Mouse (Mus musculus) spleen, embryonic (tissue): ENCODE measurements at regions not wholly inside any gene's neighbourhood (a gene's known extent, or its start where the extent isn't known, plus 50 kb on each side); places are given as distances from the start of the nearest gene placed in this dataset.
"Not testable (repeated sequence)": the region's sequence is repeated elsewhere in the genome, so short reads cannot be mapped to it uniquely, and the experiment has no call there.

Experiments
- CTCF ChIA-PET: fragments of 350-600 bp; sonication (Branson Sonifier 250); formaldehyde crosslinking; loops from one replicate; lab custom pipeline; 2022; lab: Charles Lee

DNA sequence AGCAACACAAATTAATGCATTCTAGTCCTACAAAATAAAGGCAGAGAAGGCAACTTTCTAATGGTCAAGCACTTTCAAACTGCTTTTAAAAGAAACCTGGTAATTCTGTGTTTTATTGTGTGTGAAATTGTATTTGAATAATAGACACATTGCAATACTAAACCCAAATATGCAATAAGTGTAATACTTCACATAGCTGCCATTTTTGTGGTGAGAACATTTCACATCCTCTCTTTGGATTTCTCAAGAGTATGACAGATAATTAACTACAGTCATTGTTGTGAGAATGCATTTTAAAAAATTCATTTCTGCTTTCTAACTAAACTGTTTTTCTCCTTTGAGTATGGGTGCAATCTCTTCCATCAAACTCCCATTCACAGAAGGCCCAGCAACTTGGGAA, 256.4 kb downstream of the Sema3d start:
- CTCF ChIA-PET: no interaction called here

DNA sequence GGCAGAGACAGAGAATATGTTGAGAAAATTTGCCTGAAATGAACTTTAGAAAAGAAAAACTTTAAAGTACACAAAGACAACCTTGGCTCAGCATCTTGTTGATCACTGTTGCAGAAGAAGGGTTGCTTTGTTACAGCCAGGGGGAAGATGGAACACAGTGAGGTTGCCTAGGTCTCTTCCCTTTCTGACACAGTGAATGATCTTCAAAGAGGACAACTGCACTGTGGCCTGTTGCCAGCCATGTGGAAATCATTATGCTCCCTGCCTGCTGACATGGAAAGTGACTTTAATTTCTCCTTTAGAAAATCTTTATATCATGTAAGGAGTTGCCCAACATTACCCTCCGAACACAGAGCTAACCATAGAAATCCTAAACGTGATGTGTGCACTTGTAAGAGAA, 263.1 kb downstream of the Sema3d start:
- CTCF ChIA-PET: no interaction called here

DNA sequence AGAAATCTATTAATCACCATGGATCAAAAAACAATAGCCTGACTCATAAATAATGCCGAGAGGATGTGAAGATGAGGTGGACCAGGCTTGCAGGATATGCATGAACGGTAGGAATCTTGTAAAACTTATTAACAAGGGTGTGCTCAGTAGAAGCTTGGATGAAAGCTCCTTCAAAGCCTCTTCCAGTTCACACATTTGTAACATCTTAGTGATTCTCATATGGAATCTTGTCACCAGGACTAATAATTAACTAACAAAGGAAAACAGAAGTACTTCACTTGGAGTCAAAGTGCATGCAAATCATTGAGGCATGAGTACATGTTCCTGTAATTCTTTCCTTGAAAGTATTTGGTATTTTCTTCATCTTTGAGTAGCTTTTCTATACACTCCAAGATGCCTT, 290.5 kb downstream of the Sema3d start:
- CTCF ChIA-PET: no interaction called here

DNA sequence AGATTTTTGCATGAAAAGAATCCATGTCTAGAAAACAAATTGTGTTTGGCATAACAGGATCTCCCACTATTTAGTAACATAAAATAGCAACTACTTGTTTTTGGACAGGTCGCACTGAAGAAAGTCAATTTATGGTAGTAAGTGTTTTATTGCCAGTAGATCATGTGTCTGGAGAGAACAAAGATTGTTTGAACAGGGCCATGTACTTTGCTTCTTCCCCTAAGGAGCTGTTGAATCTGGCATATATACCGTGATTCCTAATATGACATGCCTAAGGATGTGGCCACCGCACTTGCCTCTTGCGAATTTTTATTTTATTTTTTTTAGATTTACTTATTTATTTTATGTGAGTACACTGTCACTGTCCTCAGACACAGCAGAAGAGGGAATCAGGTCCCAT, 290.9 kb downstream of the Sema3d start:
- CTCF ChIA-PET: no interaction called here

DNA sequence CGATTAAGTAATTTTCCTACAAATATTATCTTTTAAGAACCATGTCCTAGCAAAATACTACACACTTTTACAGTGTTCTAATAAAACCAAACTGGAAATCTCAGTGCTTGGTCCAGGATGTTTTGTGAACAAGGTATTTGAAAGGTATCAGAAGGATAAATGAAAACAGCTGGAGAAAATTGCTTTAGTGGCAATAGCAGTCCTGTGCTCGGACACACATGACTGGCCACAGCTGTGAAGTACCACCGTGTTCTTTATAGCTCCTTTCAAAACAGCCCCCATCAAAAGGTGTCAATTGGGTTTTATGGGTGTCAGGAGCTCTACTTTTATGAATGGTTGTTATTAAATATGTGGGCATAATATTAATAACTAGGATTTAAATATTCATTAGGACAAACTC, 293.5 kb downstream of the Sema3d start:
- CTCF ChIA-PET: no interaction called here

DNA sequence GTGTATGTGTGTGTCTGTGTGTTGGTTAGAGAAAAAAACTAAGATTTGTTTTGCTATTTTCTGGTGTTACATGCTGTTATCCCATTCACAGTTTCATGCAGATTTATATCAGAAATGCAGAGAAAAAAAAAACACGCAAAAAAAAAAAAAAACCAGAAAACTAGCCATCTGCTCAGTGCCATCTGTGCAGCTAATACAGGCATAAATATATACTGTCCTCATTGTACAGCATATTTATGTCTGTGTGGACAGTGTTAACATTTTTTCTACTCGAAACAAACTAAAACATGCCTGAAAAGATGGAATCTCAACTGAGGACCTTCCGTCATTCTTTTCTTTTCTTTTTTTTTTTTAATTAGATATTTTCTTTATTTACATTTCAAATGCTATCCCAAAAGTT, 331.7 kb downstream of the Sema3d start:
- CTCF ChIA-PET: no interaction called here

DNA sequence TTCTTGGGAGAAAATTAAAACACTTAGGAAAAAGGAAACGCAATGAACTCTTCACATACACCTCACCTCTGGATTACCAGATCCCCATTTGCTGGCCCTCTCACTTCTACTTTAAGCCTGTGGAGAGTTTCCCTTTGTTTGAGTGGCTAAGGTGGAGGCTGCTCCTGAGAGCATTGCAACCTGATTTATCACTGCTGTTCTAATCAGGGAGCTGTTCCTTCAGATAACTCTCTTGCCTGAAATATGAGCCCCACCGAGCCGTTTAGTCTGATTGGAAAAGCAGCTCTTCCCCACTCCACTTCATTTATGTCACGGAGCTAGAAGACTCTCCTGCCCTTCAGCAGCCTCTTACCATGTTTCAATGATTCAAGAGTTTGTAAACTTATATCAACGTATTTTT, 368.3 kb downstream of the Sema3d start:
- CTCF ChIA-PET: no interaction called here

DNA sequence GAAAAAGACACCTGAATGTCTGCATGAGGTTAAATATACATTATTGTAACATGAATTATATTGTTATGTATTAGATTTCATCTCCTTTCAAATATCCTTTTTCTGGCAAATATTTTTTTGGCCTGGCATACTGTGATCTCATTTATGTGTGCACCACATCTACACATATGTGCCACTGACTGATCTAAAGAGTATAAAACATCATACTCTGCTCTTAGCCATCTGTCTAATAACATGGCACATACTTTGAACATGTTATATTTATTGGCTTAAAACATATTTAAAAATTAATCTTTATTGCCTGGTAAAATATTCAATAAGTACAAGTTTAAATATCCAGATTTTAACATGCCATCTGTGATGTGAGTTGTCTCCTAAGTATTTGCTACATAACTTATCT, 365.6 kb upstream of the Sema3a start:
- CTCF ChIA-PET: no interaction called here

DNA sequence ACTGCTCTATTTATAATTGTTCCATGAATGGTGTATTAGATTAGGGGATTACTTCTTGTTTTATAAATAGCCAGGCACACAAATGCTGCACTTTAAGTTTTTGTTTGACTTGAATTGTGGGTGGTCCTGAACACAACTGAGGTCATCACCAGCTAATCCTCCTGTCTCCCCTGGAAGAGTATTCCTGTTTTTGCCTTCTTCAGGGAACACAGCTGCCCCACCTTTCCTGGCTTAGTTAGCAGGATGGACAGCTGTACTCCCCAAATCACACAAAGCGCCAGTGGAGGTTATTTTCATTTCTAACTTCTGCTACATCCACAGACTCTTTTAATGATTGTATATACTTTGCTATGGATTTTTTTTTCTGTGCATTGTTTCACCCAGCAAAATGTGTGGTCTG, 357.8 kb upstream of the Sema3a start:
- CTCF ChIA-PET: no interaction called here

DNA sequence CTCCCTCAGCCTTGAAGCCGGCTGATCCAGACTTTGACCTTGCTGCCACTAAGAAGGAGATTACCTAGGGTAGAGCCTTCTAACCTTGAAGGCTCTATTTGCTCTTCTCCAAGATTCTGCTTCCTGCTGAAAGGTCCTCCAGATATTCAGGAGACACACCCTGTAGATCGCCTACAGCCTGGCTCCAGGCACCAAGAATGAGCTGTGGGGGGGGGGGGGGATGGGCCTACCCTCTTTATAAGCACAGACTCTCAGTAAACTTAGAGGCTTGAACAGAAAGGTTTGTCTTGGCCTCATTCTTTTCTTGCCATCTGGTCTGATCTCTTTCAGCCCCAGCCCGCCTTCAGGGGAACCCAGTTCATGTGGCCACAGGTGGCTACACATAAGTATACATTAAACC, 342.5 kb upstream of the Sema3a start:
- CTCF ChIA-PET: interaction anchor here (0.7 kb wide), 1 partner anchor 129 kb away, joined by 4 read pairs; no protein-coding TSS in a partner anchor

DNA sequence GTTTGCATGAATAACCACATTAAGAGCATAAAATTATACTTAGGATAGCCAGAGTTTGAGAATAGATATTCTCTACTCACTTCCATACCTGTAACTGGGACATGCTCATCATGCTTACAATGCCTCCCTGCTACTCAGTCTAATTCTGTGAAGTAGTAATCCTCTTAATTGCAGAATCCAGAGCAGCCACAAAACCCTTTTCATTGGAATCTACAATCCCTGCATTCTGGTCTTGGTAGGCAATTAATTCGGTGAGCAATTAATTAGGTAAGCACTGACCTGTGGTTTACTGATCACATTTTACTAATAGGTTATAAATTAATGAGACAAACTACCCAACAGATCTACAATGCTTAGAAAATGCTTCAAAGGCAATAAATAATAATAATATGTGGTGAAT, 316.5 kb upstream of the Sema3a start:
- CTCF ChIA-PET: no interaction called here

DNA sequence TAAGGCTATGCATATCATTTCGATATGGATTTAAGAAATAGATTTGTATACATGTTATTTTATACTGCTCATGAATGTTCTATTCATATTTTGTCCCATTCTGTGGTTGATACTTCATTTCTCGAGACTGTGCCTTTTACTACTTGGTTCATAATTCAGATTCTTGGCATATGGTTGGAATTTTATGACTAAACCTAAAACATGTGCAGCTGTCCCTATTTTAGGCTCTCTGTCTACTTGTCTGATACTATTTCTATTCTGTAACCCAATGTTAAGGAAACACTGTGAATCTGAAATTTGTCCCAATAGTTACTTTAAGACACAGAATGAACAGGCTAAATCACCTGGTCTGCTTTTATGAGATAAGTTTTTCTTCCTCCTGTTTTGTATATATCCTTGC, 315.3 kb upstream of the Sema3a start:
- CTCF ChIA-PET: no interaction called here

DNA sequence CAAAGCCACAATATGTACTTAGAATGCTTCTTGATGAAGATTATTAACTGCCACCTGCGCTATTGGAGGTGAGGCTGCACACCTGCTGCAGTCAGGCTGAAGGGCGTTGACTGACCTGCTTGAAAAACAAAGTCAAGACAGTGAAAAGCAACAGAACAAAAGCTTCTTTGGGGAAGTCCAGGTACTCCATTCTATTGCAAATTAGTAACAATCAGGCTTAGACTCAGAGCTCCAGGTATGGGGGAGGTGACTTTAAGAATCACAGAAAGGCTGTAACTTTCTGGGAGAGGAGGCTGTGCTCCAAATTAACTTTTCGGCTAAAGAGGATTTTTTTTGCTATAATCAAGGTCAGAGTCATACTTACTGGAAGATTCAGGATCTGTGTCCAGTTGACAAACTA, 278.0 kb upstream of the Sema3a start:
- CTCF ChIA-PET: not testable (repeated sequence)

DNA sequence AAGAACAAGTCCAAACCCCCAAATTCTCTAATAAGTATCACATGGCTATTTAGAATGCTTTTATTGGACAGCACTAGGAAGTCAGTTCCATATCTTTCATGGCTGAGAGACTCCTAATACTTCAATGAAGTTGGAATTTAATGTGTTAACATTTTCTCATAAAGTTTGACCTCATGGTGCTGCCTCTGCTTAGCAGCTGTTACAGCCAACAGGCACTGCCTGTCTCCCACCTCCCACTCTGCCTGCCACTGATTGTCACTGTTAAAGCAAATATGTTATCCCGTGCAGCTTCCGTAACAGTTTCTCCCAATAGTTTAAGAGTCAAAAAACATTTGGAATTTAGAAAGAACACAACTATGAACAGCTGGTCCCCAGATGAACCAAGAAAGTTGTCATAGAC, 268.3 kb upstream of the Sema3a start:
- CTCF ChIA-PET: no interaction called here

DNA sequence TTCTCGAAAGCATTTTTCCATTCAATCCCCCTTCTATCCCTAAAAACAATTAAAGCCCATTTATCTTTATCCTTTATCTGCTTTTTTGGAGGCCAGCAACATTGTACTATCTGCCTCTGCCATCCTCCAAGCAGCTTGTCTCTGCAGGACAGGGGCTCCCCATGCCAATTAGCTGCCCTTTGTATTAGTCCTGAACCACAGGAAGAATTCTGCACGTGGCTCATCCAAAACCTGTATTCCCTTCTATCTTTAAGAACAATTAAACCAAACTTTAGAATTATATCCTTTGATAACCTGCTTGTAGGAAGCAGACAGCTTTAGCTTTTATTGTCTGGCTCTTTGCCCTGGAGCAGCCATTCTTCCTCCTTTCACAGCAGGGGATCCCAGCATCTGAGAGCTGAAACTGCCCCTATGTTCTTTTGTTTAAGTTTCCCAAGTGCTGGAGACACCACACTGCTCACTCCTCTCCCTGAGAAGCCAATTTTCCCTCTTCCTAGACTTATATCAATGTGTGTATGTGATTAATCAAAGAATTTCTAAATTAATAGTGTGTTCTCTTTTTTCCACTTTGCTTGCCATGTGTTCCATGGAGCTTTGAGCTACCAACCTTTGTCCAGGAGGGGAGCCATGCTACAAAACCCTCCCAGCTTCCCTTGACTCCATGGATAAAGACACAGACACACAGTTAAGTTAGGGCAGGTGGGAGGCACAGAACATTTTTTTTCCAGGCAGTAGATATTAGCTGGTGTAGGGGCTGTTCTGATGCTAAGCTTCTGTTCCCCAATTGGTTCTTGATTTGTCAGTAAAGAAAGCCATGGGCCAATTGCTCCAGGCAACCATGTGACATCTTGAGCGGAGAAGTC, 256.6 kb upstream of the Sema3a start:
- CTCF ChIA-PET: no interaction called here

DNA sequence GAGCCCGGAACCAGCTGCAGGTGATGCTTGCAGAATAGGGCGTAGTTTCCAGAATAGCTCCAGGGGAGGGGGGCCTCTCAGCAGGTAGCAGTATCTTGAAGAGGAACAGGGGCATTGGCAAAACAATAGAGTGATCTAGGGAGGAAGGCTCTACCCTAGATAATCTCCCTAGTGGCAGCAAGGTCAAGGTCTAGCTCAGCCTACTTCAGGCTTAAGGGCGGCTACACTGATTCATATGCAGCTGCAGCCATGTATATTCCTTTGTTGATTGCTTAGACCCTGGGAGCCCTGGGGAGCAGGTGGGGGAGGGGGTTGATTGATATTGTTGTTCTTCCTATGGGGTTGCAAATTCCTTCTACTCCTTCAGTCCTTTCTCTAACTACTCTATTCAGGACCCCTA, 252.3 kb upstream of the Sema3a start:
- CTCF ChIA-PET: no interaction called here

DNA sequence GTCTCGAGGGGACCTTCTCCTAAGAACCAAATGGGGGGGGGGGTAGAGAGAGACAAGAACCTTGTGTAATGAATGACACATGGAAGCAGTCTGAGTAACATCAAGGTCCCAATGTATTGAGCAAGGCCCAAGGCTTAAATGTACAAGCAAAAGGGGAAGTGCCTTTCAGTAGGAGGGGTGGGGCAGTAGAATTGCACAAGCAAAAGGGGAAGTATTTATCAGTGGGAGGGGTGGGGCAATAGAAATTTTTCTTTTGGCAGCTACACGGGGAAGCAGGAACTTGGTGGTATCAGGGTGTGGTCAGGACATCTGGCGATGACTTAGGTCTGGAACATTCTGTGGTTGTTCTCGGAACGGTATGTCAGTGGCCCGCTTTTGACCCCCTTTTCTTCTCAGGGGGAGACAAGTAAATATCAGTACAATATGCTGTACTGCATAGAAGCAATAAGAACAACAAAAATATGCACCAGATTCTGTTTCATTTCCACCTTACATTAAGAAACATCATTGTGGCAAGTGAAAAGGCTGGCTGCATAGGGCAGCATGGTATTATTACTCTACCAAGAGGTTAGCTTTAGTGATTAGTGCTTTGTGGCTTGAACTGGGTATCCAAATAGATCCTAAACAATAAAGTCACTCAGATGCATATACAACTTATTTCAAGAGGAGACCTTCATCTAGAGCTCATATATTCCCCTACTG, 247.5 kb upstream of the Sema3a start:
- CTCF ChIA-PET: interaction anchor here (0.6 kb wide), 1 partner anchor 388 kb away, joined by 6 read pairs; no protein-coding TSS in a partner anchor

DNA sequence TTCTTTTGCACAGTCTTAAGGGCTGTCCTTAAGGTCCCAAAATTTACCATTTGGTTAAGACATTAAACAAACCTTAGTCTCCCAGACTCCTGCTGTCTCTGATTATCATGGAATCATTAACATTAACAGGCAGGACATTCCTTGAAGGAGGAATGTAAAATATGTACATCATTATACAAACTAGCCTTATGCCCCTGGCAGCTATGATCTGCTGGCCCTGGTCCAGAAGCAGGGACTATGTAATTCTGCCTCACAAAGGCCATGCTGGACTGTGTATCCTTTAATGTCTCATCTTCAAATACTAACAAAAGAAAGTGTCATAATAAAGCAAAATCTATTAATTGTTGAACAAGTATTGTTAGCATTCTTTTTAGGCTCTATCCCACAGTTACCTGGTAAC, 232.9 kb upstream of the Sema3a start:
- CTCF ChIA-PET: no interaction called here

DNA sequence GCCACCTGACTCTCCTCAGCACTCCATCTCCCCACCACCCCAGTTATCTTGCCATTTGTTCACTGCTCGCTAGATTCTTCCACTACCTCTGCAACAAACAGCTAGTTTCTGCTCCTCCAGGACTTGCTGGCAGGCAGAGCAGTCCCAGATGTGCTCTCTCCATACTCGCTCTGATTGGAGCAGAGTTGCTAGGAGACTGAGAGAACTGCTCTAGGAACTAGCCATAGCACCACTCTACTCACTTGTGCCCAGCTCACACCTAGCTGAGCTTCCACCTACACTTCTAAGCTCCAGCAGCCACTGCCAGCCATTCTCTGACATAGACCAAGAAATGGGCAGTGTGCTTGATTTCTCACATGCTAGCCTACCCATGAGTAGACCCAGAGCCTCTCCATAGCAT, 230.6 kb upstream of the Sema3a start:
- CTCF ChIA-PET: no interaction called here

DNA sequence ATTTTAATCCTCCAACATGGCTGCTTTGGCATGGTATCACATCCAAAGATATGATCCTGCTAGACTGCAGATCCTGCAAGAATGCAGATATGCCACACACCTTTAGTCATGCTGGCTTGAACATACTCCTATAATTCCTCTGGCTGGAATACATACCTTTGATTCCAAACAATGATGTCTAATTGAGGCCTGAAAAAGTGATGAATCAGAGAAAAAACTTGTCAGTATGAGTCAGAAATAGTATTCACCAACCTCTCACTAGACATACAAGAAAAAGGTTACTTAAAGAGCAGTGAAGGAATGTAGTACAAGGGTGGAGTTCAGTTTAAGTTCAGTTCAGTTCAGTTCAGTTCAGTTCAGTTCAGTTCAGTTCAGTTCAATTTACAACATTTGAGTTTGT, 214.5 kb upstream of the Sema3a start:
- CTCF ChIA-PET: no interaction called here

DNA sequence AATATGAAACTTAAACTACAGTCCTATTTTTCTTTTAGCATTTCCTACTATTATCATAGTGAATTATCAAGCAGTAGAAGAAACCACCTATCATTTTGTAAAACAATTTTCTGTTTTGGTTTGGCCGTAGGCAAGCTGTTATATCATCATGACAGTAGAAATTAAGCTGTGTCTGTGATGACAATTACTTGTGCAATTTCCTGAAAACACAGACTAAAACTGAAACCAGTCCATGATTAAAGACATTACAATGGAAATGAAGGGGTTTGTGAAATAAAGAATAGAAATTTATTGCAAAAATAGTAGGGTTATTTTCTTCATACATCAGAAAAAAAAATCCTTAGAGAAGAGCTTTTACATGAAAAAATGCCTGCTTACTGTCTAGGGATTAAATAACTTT, 210.8 kb upstream of the Sema3a start:
- CTCF ChIA-PET: no interaction called here

DNA sequence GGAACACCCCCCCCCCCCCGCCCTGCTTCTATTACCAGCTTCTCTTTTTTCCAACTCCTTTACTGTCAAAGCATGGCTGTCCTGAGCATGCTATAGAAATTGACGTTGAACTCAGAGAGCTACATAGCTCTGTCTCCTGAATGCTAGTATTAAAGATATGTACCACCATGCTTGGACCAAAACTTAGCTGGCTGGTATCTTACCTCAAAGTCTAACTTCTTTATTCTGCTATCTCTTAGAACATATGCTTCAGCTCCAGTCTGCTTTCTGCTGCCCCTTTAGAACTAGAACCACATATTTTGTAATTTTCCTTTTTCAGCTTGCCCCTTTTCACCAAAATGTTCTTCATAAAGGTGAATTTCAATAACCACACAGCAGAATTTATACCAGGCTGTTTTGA, 205.9 kb upstream of the Sema3a start:
- CTCF ChIA-PET: no interaction called here

DNA sequence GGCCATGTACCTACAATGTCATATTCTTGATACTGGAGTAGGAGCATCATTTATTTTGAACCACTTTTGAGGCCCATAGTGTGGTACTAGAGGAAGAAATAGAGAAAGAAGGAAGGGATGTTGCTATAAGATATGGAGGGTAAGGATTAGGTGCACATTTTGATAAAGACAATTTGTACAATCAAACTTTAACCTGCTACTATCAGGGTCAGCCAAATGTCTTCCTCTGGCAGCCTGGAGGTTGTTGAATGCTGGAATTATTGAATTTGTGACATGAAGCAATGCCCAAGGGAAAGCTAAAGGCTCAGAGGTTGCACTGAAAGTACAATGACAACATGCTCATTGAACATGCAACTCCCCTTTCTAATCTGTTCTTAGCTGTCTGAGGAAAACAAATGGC, 202.3 kb upstream of the Sema3a start:
- CTCF ChIA-PET: no interaction called here
